Mouse (Mus musculus) lung, postnatal 0 days (tissue): ENCODE results near the gene Dera.

Source experiments
- CTCF ChIP-seq: IDR thresholded peaks from 2 replicates; pipeline ENCODE4 v1.5.1; 2016; ENCODE audit warnings: antibody characterized with exemption, mild to moderate bottlenecking
- EP300 ChIP-seq: IDR thresholded peaks from 2 replicates; pipeline ENCODE4 v1.6.1; 2016; ENCODE audit warnings: antibody characterized with exemption, mild to moderate bottlenecking, control low read depth

- TF ChIP-seq CTCF (no peak), EP300 (no peak)
Observed at GRCm38 (mm10) chr6:137735671-137736238, 18.6 kb upstream of the Dera start.
